Mouse (Mus musculus): ENCODE results near the gene Eif3b. TPM values are rescaled to one million over a fixed set of nuclear protein-coding genes. Genes with fewer than 3 reads are reported as not detected.

The Eif3b gene
- polyA plus RNA-seq, 1 experiment = 74.3 TPM

DNA sequence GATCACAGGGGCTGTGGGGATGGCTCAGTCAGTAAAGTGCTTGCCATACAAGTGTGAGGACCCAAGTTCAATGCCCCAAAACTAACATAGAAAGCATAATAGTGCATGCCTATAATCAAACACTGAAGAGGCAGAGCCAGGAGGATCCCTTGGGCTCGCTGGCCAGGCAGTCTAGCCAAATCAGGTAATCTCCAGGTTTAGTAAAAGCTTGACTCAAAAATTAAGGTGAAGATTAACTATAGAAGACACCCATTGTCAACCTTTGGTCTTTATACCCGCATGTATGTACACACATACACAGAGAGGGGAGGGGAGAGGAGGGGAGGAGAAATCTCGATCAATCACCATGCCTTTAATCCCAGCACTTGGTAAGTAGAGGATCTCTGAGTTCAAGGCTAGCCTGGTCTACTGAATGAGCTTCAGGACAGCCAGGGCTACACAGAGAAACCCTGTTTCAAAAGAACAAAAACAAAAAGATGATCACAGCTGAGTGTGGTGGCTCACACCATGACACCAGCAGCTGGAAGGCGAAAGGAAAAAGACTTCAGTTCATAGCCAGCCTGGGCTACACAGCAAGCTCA, 43.8 kb upstream of the Eif3b start:
- Histone ChIP-seq H3K36me3 (ENCODE audit: control insufficient read depth, insufficient read depth, low read length) (no peaks in the 10 kb centered on the region), H3K4me3 (ENCODE audit: extremely low read depth, insufficient read depth, insufficient read length) (no peak overlapping the region), H3K27me3 (ENCODE audit: control insufficient read depth, insufficient read depth, low read length) (no peaks in the 10 kb centered on the region), H3K27ac (ENCODE audit: insufficient read depth, low read length) (peak overlapping the region; percentile 47; the same call in 1 of the 2 replicates), H3K4me1 (ENCODE audit: control insufficient read depth, insufficient read depth, insufficient read length) (peaks cover 29% of the 10 kb centered on the region)
- 82% methylated on average over 4 of the region's 4 CpGs for WGBS
- no peak for TF ChIP-seq POLR2A (IDR thresholded peaks at IDR 0.05; ENCODE audit: low read depth, low read length)
- TF ChIP-seq CTCF (IDR thresholded peaks at IDR 0.05; ENCODE audit: extremely low read depth, insufficient read depth, insufficient read length, insufficient replicate concordance) = no peak
- no peak for DNase-seq (ENCODE audit: low read depth in 1 of 2, low spot score in 2 of 2)

- no peaks in the 10 kb centered on the region for H3K27me3 ChIP-seq (ENCODE audit: control insufficient read depth, insufficient read depth, low read length)
- no peak overlapping the region for H3K4me3 ChIP-seq (ENCODE audit: extremely low read depth, insufficient read depth, insufficient read length)
- peak in 1 of 2 experiments; percentile 36 for DNase-seq (ENCODE audit: low read depth in 1 of 2, low spot score in 2 of 2)
- no peaks in the 10 kb centered on the region for H3K36me3 ChIP-seq (ENCODE audit: control insufficient read depth, insufficient read depth, low read length)
- H3K27ac ChIP-seq (ENCODE audit: insufficient read depth, low read length) = peak overlapping the region; percentile 17; the same call in 1 of the 2 replicates
- TF ChIP-seq CTCF (IDR thresholded peaks at IDR 0.05; ENCODE audit: extremely low read depth, insufficient read depth, insufficient read length, insufficient replicate concordance) = no peak
- TF ChIP-seq POLR2A (IDR thresholded peaks at IDR 0.05; ENCODE audit: low read depth, low read length) = no peak
- peaks cover 25% of the 10 kb centered on the region for H3K4me1 ChIP-seq (ENCODE audit: control insufficient read depth, insufficient read depth, insufficient read length)
- WGBS = 34% methylated on average over 6 of the region's 6 CpGs
Observed at GRCm38 (mm10) chr5:140378121-140378853, 40.8 kb upstream of the Eif3b start.

GRCm38 (mm10) chr5:140379299-140379698, 39.8 kb upstream of the Eif3b start:
- H3K36me3 ChIP-seq (ENCODE audit: control insufficient read depth, insufficient read depth, low read length) = no peaks in the 10 kb centered on the region
- no peak overlapping the region for H3K4me3 ChIP-seq (ENCODE audit: extremely low read depth, insufficient read depth, insufficient read length)
- no peak for TF ChIP-seq CTCF (IDR thresholded peaks at IDR 0.05; ENCODE audit: extremely low read depth, insufficient read depth, insufficient read length, insufficient replicate concordance)
- TF ChIP-seq POLR2A (IDR thresholded peaks at IDR 0.05; ENCODE audit: low read depth, low read length) = no peak
- peaks cover 26% of the 10 kb centered on the region for H3K4me1 ChIP-seq (ENCODE audit: control insufficient read depth, insufficient read depth, insufficient read length)
- H3K27me3 ChIP-seq (ENCODE audit: control insufficient read depth, insufficient read depth, low read length) = no peaks in the 10 kb centered on the region
- DNase-seq (ENCODE audit: low read depth in 1 of 2, low spot score in 2 of 2) = peak in 1 of 2 experiments; percentile 20
- 29% methylated on average over 6 of the region's 6 CpGs for WGBS
- H3K27ac ChIP-seq (ENCODE audit: insufficient read depth, low read length) = peak overlapping the region; percentile 69

- H3K27ac ChIP-seq (ENCODE audit: insufficient read depth, low read length) = peak overlapping the region; percentile 95; the same call in 1 of the 2 replicates
- no peak overlapping the region for H3K4me3 ChIP-seq (ENCODE audit: extremely low read depth, insufficient read depth, insufficient read length)
- DNase-seq (ENCODE audit: low read depth in 1 of 2, low spot score in 2 of 2) = no peak
- peaks cover 18% of the 10 kb centered on the region for H3K4me1 ChIP-seq (ENCODE audit: control insufficient read depth, insufficient read depth, insufficient read length)
- WGBS = 82% methylated on average over 7 of the region's 7 CpGs
- TF ChIP-seq POLR2A (IDR thresholded peaks at IDR 0.05; ENCODE audit: low read depth, low read length) = no peak
- TF ChIP-seq CTCF (IDR thresholded peaks at IDR 0.05; ENCODE audit: extremely low read depth, insufficient read depth, insufficient read length, insufficient replicate concordance) = no peak
- no peaks in the 10 kb centered on the region for H3K27me3 ChIP-seq (ENCODE audit: control insufficient read depth, insufficient read depth, low read length)
- H3K36me3 ChIP-seq (ENCODE audit: control insufficient read depth, insufficient read depth, low read length) = peaks cover 1% of the 10 kb centered on the region; the same call in 1 of the 2 replicates
Observed at GRCm38 (mm10) chr5:140381156-140381555, 38.0 kb upstream of the Eif3b start.

DNA sequence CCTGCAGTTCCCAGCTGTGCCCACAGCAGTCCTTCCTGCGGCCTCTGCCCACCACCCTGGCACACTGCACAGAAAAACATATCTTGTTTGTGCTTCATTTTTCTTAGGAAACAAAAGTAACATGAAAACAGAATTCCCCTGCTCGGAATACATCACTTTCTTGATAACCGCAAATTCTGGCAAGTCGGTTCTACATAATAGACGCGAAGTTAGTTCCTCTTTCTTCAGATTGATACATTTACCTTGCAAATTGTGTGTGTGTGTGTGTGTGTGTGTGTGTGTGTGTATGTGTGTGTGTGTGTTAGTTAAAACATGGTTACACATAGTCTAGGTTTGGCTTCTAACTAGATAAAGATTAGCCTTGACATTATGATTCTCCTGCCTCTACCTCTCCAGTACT, 36.4 kb upstream of the Eif3b start:
- H3K36me3 ChIP-seq (ENCODE audit: control insufficient read depth, insufficient read depth, low read length) = peaks cover 1% of the 10 kb centered on the region; the same call in 1 of the 2 replicates
- H3K4me3 ChIP-seq (ENCODE audit: extremely low read depth, insufficient read depth, insufficient read length) = peak overlapping the region; percentile 57; the same call in 1 of the 2 replicates
- DNase-seq (ENCODE audit: low read depth in 1 of 2, low spot score in 2 of 2) = peak; percentile 57 to 60
- 15% methylated on average over 6 of the region's 6 CpGs for WGBS
- H3K27me3 ChIP-seq (ENCODE audit: control insufficient read depth, insufficient read depth, low read length) = no peaks in the 10 kb centered on the region
- peak overlapping the region; percentile 95 for H3K27ac ChIP-seq (ENCODE audit: insufficient read depth, low read length)
- H3K4me1 ChIP-seq (ENCODE audit: control insufficient read depth, insufficient read depth, insufficient read length) = peaks cover 16% of the 10 kb centered on the region
- no peak for TF ChIP-seq CTCF (IDR thresholded peaks at IDR 0.05; ENCODE audit: extremely low read depth, insufficient read depth, insufficient read length, insufficient replicate concordance)
- TF ChIP-seq POLR2A (IDR thresholded peaks at IDR 0.05; ENCODE audit: low read depth, low read length) = no peak

GRCm38 (mm10) chr5:140383559-140383958, 35.6 kb upstream of the Eif3b start:
- 42% methylated on average over 7 of the region's 7 CpGs for WGBS
- peaks cover 1% of the 10 kb centered on the region; the same call in 1 of the 2 replicates for H3K36me3 ChIP-seq (ENCODE audit: control insufficient read depth, insufficient read depth, low read length)
- no peak for TF ChIP-seq CTCF (IDR thresholded peaks at IDR 0.05; ENCODE audit: extremely low read depth, insufficient read depth, insufficient read length, insufficient replicate concordance)
- no peaks in the 10 kb centered on the region for H3K27me3 ChIP-seq (ENCODE audit: control insufficient read depth, insufficient read depth, low read length)
- peak overlapping the region; percentile 71 for H3K27ac ChIP-seq (ENCODE audit: insufficient read depth, low read length)
- peak in 1 of 2 experiments; percentile 67 for DNase-seq (ENCODE audit: low read depth in 1 of 2, low spot score in 2 of 2)
- H3K4me1 ChIP-seq (ENCODE audit: control insufficient read depth, insufficient read depth, insufficient read length) = peaks cover 16% of the 10 kb centered on the region
- H3K4me3 ChIP-seq (ENCODE audit: extremely low read depth, insufficient read depth, insufficient read length) = no peak overlapping the region

Data from spleen, adult 2 months (tissue).